Mouse (Mus musculus): Measurements from ENCODE around the gene Dscaml1.

Gene Dscaml1

GRCm38 (mm10) chr9:45411803-45412202, 14.6 kb upstream of the Dscaml1 start:
- CTCF ChIA-PET = no interaction called here

DNA sequence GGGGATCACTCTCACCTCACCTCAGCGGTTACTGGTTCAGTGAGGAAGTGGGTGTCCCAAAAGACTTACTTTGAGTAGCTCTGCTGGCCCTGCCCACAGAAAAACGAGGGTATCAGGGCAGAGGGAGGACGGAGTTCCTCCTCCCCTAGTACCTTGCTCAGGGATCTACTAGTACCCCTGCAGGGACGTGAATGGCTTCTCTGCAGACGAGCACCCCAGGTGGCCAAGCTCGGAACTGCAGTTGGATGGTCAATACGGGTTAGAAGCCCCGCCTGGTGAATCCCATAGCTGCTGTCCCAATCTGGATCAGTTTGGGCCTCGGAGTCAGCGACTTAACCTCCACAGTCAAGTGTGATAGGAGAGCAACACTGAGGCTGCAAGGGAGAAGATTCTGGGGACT, 14.1 kb upstream of the Dscaml1 start:
- CTCF ChIA-PET = interaction anchor here (0.8 kb wide), 1 partner anchor 267 kb away, joined by 3 read pairs; no protein-coding TSS in a partner anchor

DNA sequence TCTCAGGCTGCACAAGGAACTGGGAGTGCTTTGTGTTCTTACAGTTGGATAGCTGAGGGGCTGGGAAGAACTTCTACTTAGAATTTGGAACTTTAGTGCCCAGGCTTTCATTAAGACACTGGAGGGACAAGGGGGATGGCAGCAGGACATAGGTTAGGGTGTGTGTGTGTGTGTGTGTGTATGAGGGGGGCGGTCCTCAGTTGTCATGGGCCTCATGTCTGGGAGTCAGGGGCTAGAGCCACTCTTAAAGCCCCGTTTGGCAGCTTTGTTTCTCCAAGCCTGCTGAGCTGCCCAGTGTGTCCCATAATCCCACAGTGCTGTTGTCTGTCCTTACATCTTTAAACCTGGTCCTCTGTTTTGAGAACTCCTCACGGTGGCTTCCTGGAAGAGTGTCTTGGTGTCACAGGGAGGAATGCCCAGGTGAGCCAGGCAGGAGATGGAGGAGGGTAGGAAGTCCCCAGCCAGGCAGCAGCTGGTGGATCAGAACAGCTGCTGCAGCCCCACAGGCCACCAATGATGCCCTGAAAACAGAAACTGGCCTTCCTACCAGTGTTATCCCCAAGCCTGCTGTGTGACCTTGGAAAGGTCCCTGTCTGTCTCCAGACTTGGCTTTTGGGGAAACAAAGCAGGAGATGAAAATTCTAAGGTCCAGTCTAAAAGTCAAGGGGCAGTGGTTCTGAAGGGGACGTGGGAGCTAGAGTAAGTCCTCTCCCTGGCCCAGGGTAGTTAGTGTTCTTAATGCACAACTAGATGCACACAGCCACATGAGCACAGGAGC, 13.5 kb upstream of the Dscaml1 start:
- CTCF ChIA-PET = interaction anchor here (0.8 kb wide), 1 partner anchor 268 kb away, joined by 3 read pairs; no protein-coding TSS in a partner anchor

DNA sequence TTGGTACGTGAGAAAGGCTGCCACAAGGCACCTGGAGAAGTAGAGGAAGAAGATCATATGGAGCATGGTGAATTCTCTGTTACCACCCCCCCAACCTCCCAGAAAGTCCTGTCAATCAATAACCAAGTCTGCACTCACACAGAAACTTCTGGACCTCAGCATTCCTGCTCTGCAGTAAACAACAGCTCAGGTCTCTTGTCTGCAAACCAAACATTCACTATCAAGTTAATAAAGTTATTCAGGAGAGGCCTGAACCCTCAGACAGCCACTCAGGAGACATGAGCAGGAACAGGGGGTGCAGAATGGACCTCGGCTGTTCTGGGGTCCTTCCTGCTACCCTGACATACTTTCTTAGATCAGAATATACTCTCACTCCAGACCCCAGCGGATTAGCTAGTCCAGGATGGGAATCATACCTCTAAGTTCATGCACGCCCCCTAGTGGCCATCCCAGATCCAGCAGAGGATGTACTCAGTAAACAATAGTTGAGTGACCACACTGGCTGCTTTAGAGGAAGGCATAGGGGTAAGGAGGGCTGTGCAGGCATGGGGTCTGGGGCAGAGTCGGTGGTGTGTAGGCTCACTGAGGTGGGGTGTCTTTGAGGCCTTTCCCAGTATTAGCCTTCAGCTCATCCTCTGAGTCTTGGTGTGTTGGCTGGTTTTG, 12.8 kb upstream of the Dscaml1 start:
- CTCF ChIA-PET = interaction anchor here (0.6 kb wide), 1 partner anchor 1140 kb away, joined by 3 read pairs; no protein-coding TSS in a partner anchor

GRCm38 (mm10) chr9:45415912-45416311, 10.5 kb upstream of the Dscaml1 start:
- CTCF ChIA-PET = interaction anchor here (0.9 kb wide), 1 partner anchor 34 kb away, joined by 3 read pairs; no protein-coding TSS in a partner anchor

DNA sequence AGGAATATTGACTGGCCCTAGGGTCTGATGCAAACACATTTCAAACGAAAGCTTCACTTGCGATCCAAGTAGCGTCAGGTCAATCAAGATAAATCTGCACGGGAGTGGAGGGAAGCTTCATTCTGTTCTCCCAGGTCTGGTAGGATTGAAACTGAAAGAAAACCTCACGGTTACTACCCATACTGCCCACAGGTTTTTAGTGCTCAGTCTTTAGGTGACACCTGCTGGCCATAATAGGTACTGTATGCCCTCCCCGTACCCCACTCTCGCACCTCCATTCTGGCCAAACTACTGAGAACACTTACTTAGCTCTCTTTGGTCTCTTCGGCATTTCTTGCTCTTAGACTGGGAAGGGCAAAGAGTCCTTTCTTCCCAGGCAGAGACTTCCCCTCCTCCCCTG, 9.2 kb upstream of the Dscaml1 start:
- CTCF ChIA-PET = interaction anchor here (0.7 kb wide), 1 partner anchor 181 kb away, joined by 3 read pairs; no protein-coding TSS in a partner anchor

DNA sequence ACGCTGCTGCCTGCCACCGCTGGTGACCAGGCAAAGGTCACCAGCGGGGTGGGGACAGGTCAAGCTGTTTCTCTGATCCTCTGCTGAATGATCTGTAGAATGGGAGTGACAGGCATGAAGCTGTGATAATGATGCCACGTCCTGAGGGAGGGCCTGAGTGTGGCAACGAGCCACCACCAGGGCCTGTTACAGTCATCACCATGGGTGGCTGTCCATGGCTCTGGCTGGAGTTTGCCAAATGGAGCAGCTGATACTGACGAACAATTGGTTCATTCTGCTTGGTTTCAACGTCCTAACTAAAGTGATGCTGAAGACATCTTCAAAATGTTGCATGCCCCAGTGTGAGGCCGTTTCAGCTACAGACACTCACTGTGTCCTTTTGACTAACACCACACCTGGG, 8.2 kb upstream of the Dscaml1 start:
- CTCF ChIA-PET = no interaction called here

DNA sequence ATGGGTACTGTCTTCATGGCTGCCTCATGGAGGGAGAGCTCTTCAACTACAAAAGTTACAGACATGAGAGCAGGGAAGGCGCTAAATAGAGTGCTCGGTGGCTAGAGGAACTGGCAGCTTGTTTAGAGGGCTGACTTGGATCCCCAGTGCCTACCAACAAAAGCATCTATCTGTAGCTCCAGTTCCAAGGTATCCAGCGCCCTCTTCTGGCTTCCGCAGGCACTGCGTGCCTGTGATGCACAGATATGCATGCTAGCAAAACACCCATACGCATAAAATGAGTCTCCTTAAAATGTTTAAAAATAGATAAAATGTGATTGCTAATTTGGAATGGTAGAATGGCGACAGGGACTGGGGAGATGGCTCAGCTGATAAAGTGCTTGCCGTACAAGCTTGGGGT, 5.2 kb upstream of the Dscaml1 start:
- CTCF ChIA-PET = no interaction called here

DNA sequence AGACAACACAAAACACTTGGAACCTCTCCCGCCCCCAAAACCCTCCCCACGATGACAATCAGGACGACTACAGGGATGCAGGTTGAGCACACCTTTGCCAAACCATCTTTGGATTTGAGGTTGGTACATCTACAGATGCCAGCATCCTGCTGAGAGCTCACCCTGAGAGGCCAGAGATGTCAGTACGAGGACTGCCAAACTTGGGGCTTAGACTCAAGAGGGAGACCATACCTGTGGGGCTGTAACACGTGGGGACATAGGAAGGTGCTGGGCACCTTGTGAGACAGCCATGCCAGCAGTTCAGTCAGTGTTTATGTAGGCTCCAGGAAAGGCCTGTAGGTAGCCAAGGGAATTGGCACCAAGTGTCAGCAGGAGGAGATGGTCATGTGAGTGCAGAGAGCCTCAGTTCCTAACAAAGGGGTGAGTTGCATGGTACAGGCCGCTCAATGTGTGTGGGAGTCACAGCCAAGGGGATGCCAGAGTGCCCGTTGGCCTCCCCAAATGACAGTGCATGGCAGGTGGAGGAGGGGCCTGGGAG, 3.6 kb upstream of the Dscaml1 start:
- CTCF ChIA-PET = no interaction called here

DNA sequence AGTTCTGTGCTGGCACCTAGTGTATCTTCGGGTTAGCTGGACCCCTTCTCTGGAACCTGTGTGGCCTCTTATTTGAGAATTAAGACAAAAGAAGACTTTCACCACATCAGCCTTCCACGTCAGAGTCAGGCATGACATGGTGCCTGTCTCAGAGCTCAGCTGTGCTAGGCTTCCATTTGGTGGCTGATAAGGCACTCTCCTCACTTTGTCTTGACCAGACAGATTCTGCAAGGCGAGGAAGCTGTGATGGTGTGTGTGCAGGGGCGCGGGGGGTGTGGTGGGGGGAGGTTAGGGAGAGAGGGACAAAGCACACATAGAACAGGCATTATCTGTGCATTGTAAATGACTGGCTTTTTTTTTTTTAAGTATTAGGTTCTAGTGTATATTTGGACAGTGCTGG, 3.0 kb downstream of the Dscaml1 start:
- CTCF ChIA-PET = no interaction called here

DNA sequence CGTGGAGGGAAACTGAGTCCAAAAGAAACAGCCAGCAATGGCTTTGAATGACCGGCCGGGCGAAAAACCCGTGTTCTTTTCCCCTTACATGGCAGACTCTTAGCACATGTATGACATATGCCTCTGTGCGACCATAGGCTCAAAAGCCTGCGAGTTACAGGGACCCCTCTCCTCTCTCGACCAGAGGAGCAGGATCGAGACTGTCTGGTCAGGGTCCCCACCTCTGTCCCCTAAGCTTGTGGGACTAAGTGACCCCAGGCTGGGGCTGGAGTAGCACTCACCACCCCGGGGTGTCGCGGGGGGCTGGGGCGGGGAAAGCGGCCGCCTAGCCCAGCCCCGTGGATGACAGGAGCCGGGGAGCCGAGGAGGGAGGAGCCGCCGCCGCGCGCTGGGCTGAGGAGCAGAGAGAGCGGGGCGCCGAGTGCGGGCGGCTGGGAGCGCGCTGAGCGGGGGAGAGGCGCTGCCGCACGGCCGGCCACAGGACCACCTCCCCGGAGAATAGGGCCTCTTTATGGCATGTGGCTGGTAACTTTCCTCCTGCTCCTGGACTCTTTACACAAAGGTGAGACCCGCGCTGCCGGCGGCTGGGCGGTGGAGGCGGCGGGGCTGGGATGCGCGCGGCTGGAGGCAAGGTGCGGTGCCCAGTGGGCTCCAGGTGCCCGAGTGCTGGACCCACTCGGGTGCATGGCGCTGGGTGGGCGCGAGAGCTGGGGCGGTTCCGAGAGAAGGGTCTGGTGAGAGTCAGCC, 3.7 kb downstream of the Dscaml1 start:
- CTCF ChIA-PET = no interaction called here

DNA sequence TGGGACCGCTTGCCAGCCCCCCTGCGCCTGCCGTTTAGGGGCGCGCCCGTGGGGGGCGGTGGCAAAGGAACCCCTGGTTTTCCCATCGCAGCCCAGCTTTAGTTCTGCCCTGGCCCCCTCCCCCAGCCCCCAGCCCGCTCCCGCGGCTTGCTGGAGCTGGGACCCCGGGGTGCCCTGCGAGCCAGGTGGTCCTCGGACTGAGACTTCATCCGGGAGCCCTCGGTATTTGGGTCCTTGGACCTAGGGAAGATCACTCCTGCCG, 4.2 kb downstream of the Dscaml1 start:
- CTCF ChIA-PET = no interaction called here

DNA sequence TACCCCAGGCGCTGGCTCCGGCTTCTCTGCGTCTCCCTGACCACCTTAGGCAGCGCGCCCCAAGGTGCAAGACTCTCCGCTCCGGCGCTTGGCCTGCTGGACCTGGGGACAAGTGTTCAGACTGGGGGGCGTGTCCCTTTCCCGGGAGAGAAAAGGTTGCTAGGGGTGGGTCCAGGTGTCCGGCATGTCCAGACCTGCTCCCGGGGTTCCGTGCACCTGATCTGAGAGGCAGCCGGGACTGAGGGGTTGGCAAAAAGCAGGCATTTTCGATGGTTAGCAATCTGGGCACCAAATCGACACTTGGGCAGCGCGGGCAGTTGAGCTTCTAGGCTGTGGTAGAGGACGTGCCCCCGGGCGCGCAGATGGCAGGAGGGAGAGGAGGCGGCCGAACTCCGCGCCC, 4.7 kb downstream of the Dscaml1 start:
- CTCF ChIA-PET = no interaction called here

DNA sequence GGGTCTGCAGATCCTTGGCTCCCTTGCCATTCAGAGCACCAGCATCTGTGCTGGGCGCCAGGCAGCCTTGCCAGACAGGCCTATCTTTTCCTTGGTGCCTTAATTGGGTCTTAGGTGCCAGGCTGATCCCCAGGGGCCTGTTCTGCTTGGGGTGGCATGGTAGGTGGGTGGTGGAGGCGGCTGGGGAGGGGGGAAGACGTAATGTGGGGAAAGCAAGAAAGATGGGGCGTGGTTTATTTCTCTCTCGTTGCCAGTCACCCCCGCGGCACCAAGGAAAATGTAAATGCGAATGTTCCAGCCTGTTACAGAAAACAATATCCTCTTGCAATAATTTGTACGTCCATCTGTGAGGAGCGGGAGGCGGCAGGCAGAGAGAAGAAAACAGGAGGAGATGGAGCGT, 6.2 kb downstream of the Dscaml1 start:
- CTCF ChIA-PET = no interaction called here

DNA sequence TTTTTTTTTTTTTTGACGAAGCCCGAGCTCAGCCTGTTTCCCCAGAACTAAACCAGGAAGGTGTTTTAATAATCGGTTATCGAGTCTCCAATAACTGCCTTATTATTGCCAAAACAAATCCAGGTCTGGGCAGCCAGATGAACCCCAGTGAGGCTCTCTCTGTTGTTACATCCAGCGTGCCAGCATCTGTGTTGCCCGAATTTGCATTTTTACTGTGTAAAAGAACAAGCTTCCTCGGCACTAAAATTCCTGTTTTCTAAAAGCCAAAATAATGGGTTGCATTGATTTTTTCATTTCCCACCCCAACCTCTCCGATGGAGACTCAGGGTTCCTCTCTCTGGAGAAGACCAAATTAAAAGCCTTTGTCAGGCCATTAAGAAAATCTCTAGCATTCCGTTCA, 6.7 kb downstream of the Dscaml1 start:
- CTCF ChIA-PET = no interaction called here

DNA sequence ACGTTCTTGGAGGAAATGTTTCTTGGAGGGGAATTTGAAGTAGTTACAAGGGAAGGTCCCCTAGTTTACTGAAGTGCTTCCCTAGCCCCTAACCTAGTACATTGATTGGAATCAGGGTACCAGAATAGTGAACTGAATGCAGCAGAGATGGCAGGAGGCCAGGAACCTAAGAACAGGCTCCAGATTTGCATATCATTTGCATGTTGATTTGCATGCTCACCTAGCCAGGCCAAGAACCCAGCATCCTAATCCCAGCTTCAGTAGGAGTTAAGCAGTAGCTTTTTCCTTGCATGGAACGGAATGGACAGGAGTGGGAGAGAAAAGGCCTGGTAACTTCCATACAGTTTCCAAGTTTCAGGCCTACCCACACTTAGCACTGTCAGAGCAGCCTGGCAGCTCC, 7.7 kb downstream of the Dscaml1 start:
- CTCF ChIA-PET = no interaction called here

DNA sequence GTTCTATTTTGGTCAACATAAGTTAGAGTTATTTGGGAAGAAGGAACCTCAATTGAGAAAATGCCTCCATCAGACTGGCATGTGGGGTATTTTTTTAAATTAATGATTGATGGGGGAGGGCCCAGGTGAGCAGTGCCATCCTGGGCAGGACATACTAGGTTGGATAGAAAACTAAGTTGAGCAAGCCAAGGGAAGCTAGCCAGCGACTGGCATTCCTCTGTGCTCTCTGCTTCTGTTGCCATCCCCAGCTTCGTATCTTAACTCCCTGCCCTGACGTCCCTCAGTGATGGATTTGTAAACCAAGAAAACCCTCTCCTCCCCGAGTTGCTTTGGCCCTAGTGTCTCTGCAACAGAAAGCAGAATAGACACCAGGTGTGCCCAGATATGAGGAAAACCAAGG, 12.6 kb downstream of the Dscaml1 start:
- CTCF ChIA-PET = no interaction called here

GRCm38 (mm10) chr9:45440083-45440784, 13.8 kb downstream of the Dscaml1 start:
- CTCF ChIA-PET = no interaction called here

DNA sequence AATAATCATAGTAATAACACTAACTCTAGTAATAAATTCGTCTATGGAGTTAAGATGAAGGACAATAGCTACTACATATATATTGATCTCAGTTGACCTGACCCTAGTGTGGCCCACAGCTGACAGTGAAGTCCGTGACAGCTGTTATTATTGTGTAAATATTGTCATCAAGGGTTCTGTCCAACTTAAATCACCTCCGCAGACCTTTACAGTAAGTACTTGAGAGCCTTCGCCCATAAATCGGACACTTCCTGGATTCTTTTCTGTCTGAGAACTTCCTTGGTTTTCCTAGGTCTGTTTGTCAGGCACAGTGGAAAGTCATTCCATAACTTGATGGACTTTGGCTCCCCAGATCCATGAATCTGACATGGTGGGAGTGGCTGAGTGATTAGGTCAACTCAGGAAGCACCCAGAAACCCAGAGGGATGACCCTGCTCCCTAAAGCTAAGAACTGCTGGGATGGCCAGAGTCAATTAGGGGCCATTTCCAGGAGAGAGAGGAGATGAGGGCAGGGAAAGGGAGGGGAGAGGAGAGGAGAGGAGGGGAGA, 17.9 kb downstream of the Dscaml1 start:
- CTCF ChIA-PET = no interaction called here

DNA sequence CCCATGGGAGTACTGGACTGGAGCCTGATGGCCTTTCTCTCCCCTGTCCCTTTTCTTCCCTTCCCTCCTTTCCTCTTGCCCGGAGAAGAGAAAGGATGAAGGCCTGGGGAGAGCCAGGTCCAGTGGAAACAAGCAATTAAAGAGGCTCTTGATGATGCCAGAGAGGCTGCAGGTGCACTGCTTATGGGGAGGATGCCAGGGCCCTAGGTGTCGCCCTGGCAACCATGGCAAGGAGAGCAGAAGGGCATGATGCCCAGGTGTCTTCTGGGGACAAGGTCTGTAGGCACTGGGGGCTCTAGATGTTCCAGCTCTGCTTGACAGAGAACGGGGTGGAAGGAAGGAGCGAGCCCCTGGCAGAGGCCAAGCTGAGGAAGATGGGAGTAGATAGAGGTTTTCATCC, 23.2 kb downstream of the Dscaml1 start:
- CTCF ChIA-PET = no interaction called here

DNA sequence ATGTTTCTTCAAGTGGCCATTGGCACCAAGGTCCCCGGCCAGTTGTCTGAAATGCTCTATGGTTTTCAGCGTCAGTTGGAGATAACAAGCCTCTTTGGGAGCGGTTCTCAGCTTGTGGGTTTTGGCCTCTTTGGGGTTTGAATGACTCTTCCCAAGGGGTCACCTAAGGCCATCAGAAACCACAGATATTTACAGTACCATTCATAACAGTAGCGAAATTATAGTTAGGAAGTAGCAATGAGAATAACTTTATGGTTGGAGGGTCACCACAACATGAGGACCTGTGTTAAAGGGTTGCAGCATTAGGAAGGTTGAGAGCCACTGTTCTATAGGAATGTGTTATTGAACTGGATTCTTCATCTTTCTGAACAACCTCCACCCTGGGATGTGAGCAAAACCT, 24.9 kb downstream of the Dscaml1 start:
- CTCF ChIA-PET = no interaction called here

GRCm38 (mm10) chr9:45454032-45454431, 27.6 kb downstream of the Dscaml1 start:
- CTCF ChIA-PET = no interaction called here
